ENCODE assay signal across 17 mouse cellular contexts in the genomic region with DNA sequence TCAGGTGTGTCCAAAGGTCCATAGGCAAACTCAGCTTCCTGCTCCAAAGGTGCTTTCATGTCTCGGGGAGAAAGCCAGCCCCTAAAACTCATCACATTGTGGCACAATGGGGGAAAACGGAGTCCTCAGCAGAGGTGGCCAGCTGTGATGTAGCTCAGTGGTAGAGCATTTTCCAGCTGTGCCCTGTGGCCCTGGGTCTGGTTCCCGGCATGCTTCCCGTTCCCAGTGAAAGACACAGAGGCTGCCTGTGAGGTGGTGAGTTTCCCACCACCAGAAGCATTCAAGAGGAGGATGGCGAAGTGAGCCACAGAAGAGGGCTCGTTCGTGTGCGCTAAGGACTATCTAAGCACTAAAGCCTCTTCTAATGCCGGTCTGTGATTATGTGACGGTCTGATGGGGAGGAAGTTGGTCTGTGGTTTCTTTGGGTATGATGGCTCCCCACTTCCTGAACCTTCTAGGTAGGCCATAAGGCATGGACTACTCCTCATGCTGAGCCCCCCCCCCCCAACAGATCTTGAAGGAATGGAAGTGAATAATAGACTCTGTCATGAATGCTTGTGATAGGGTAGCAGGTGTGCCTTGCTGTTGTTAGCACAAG. TPM values are rescaled to one million over a fixed set of nuclear protein-coding genes. Genes with fewer than 3 reads are reported as not detected.
DNase-seq lines count a peak whose midpoint lies in the region; ATAC-seq and TF ChIP-seq lines count a peak whose summit lies in the region.
"Had no signal": no experiment of that assay in that cellular context is flagged by ENCODE, and none has a peak within 500 bp of the region (broad histone marks: within the 10 kb centered on the region; RNA-seq: fewer than 3 reads in every experiment).

No protein-coding gene starts in this region.

- H3K4me2 ChIP-seq in lung, postnatal 0 days (replicated peaks; ENCODE audit: low read depth, low read length) = 0 out of 2 replicates have a peak overlapping the region, but pooled peaks have one; percentile 11

- 0 out of 4 replicates have a peak, but pooled peaks of 1 of the 2 experiments have one; percentile 32 for TF ChIP-seq POLR2A in MEL (IDR thresholded peaks at IDR 0.05; ENCODE audit: control insufficient read depth in 1 of 2, insufficient read depth in 1 of 2, low read depth in 1 of 2, low read length in 2 of 2, poor library complexity in 1 of 2)

- H3K9ac ChIP-seq in lung, postnatal 0 days (replicated peaks; ENCODE audit: low read depth) = no peak overlapping the region
- H3K9ac ChIP-seq in MEL (ENCODE audit: control insufficient read depth, low read depth, low read length, poor library complexity, severe bottlenecking) = peak overlapping the region; percentile 77

- H3K79me2 ChIP-seq in MEL (ENCODE audit: control insufficient read depth, insufficient read depth, low read length, poor library complexity) = peaks cover 23% of the 10 kb centered on the region

- no peaks in the 10 kb centered on the region for H3K9me3 ChIP-seq in lung, postnatal 0 days (ENCODE audit: low read length)
- H3K9me3 ChIP-seq in MEL (replicated peaks; ENCODE audit: insufficient read depth, low read length) = no peaks in the 10 kb centered on the region

- TF ChIP-seq CTCF in lung, postnatal 0 days (IDR thresholded peaks at IDR 0.05) = no peak
- TF ChIP-seq CTCF in MEL (IDR thresholded peaks at IDR 0.05 in 2 of 3, conservative IDR thresholded peaks at IDR 0.05 in 1 of 3; ENCODE audit: control insufficient read depth in 1 of 3, insufficient read depth in 1 of 3, low read depth in 2 of 3, low read length in 3 of 3, poor library complexity in 1 of 3, severe bottlenecking in 1 of 3) = no peak

- no peak for ATAC-seq in lung, postnatal 0 days
- ATAC-seq in neutrophil, adult 5-6 weeks (ENCODE audit: extremely low read depth, insufficient number of reproducible peaks, low FRiP score, poor library complexity, severe bottlenecking) = peak; percentile 48; the same call in 1 of the 2 replicates
- ATAC-seq: forebrain, embryonic 16.5 days had no signal

- no peak for DNase-seq in lung, postnatal 0 days (ENCODE audit: low spot score)
- DNase-seq in lung, adult 18-20 months = no peak
- peak; percentile 73 for DNase-seq in MEL (ENCODE audit: low read depth, low spot score)
- peak; percentile 79 for DNase-seq in induced T-regulatory cell, adult 2 months (ENCODE audit: low read depth)
- DNase-seq in testis, postnatal 10 days (ENCODE audit: low spot score) = no peak
- no peak for DNase-seq in adrenal gland, adult 8-10 months
- DNase-seq in left cerebral cortex, adult 18-20 months (ENCODE audit: low spot score in 2 of 2) = no peak
- DNase-seq: cerebellum, adult 11 months; heart, postnatal 36 days; kidney, adult 18-20 months; layer of hippocampus, adult 9-11 months; lung, postnatal 36 days; right cerebral cortex, postnatal 14 days had no signal

- H3K4me1 ChIP-seq in lung, postnatal 0 days (ENCODE audit: insufficient read depth, low read depth, low read length) = no peaks in the 10 kb centered on the region; the same call in 1 of the 2 replicates
- H3K4me1 ChIP-seq in MEL (ENCODE audit: control insufficient read depth in 1 of 2, insufficient read depth in 2 of 2, low read length in 2 of 2) = peaks cover 31 to 50% of the 10 kb centered on the region in 2 experiments

- H3K36me3 ChIP-seq in lung, postnatal 0 days (ENCODE audit: insufficient read depth, low read length) = no peaks in the 10 kb centered on the region
- peaks cover 0 to 43% of the 10 kb centered on the region in 2 experiments; a peak in 2 of 4 replicates for H3K36me3 ChIP-seq in MEL (ENCODE audit: control insufficient read depth in 1 of 2, insufficient read depth in 2 of 2, low read length in 2 of 2)

- H3K27me3 ChIP-seq in lung, postnatal 0 days (replicated peaks; ENCODE audit: insufficient read depth, low read length) = no peaks in the 10 kb centered on the region
- H3K27me3 ChIP-seq in MEL (ENCODE audit: control insufficient read depth in 1 of 2, insufficient read depth in 2 of 2, low read length in 2 of 2) = no peaks in the 10 kb centered on the region

- H3K4me3 ChIP-seq in lung, postnatal 0 days (ENCODE audit: low read depth, low read length) = no peak overlapping the region
- H3K4me3 ChIP-seq in MEL (ENCODE audit: control insufficient read depth in 1 of 2, insufficient read depth in 1 of 2, low read depth in 2 of 2, low read length in 2 of 2) = peak overlapping the region; percentile 46 to 66

- WGBS in lung, postnatal 0 days = 72% methylated on average over 10 of the region's 10 CpGs

- no peak for TF ChIP-seq RAD21 in MEL (IDR thresholded peaks at IDR 0.05; ENCODE audit: low read depth, low read length)

- H3K27ac ChIP-seq in lung, postnatal 0 days (ENCODE audit: low read length) = no peak overlapping the region
- peak overlapping the region; percentile 93 for H3K27ac ChIP-seq in MEL (ENCODE audit: control insufficient read depth, low read depth, low read length)

- no peak for TF ChIP-seq EP300 in lung, postnatal 0 days (IDR thresholded peaks at IDR 0.05)
- peak in 1 of 2 experiments; percentile 36; a peak in 1 of 4 replicates for TF ChIP-seq EP300 in MEL (IDR thresholded peaks at IDR 0.05; ENCODE audit: low read depth in 1 of 2, low read length in 2 of 2)

TF ChIP-seq in MEL, 35 proteins besides CTCF, POLR2A, EP300 and RAD21:
- TF ChIP-seq UBTF (IDR thresholded peaks at IDR 0.05; ENCODE audit: borderline replicate concordance, insufficient read depth, low read depth, low read length) = no peak
- TF ChIP-seq E2F4 (IDR thresholded peaks at IDR 0.05; ENCODE audit: borderline replicate concordance, low read depth, low read length) = 0 out of 2 replicates have a peak, but pooled peaks have one; percentile 52
- TF ChIP-seq MAZ (IDR thresholded peaks at IDR 0.05; ENCODE audit: low read depth, low read length) = peak; percentile 9; the same call in 1 of the 2 replicates
- peak; percentile 45 for TF ChIP-seq RCOR1 (IDR thresholded peaks at IDR 0.05; ENCODE audit: low read depth, low read length)
- TF ChIP-seq ETS1 (IDR thresholded peaks at IDR 0.05; ENCODE audit: low read depth, low read length) = peak; percentile 22; the same call in 1 of the 2 replicates
- 0 out of 2 replicates have a peak, but pooled peaks have one; percentile 32 for TF ChIP-seq ZMIZ1 (IDR thresholded peaks at IDR 0.05; ENCODE audit: low read depth, low read length)
- TF ChIP-seq NRF1 (IDR thresholded peaks at IDR 0.05; ENCODE audit: insufficient read depth, low read depth, low read length, poor library complexity, severe bottlenecking) = no peak
- TF ChIP-seq ZKSCAN1 (IDR thresholded peaks at IDR 0.05; ENCODE audit: low read depth, low read length) = no peak
- 0 out of 2 replicates have a peak, but pooled peaks have one; percentile 40 for TF ChIP-seq ELF1 (IDR thresholded peaks at IDR 0.05; ENCODE audit: low read depth, low read length)
- no peak for TF ChIP-seq BHLHE40 (IDR thresholded peaks at IDR 0.05; ENCODE audit: borderline replicate concordance, low read depth, low read length)

RNA-seq across cellular contexts. Expression of gene Capg, which starts 6.4 kb away (rescaled TPM):
- 136 and 148 TPM in 2 replicates for polyA plus RNA-seq in lung, postnatal 0 days (2015; fragmentation: Nextera tagmentation; extraction: Ambion mirVana)
- total RNA-seq in MEL (2012; rRNA removed) = 222 and 241 TPM in 2 replicates
- 100 to 1,000 TPM in 1 of 2 experiments, not detected in 1; 283 TPM for polyA plus RNA-seq in MEL (2012; ENCODE audit: insufficient read depth in 1 of 2, insufficient read length in 2 of 2, low read depth in 1 of 2, low replicate concordance in 2 of 2, missing spikeins in 1 of 2)
- total RNA-seq in neutrophil, adult 5-6 weeks (2017) = 145 and 178 TPM in 2 replicates
- total RNA-seq in adrenal gland, adult 8-10 months (2022) = 100 to 1,000 TPM in 1 of 4 experiments, 10 to 100 TPM in 3; 49.1 to 110 (median 82.0) TPM
- total RNA-seq in left cerebral cortex, adult 18-20 months (2021) = 1 to 10 TPM; 1.8 to 4.2 TPM

RNA-seq across cellular contexts. Expression of gene Sh2d6, which starts 29.1 kb away (rescaled TPM):
- polyA plus RNA-seq in lung, postnatal 0 days (2015; fragmentation: Nextera tagmentation; extraction: Ambion mirVana) = not detected in 2 replicates
- total RNA-seq in MEL (2012; rRNA removed) = not detected in 2 replicates
- polyA plus RNA-seq in MEL (2012; ENCODE audit: insufficient read depth in 1 of 2, insufficient read length in 2 of 2, low read depth in 1 of 2, low replicate concordance in 2 of 2, missing spikeins in 1 of 2) = under 1 TPM in 1 of 2 experiments, not detected in 1; 0.17 TPM
- total RNA-seq in neutrophil, adult 5-6 weeks (2017) = 1.3 TPM in 1 of 2 replicates, not detected in the other
- under 1 TPM; 0.43 to 0.52 (median 0.47) TPM for total RNA-seq in adrenal gland, adult 8-10 months (2022)
- total RNA-seq in left cerebral cortex, adult 18-20 months (2021) = under 1 TPM; 0.56 to 0.61 TPM
- total RNA-seq: ES-E14 had no signal
- polyA plus RNA-seq: neural tube, embryonic 11.5 days had no signal

RNA-seq across cellular contexts. Expression of gene Elmod3, which starts 47.6 kb away (rescaled TPM):
- 15.9 and 19.7 TPM in 2 replicates for polyA plus RNA-seq in lung, postnatal 0 days (2015; fragmentation: Nextera tagmentation; extraction: Ambion mirVana)
- 4.2 and 4.6 TPM in 2 replicates for total RNA-seq in MEL (2012; rRNA removed)
- 10 to 100 TPM in 1 of 2 experiments, not detected in 1; 14.1 TPM for polyA plus RNA-seq in MEL (2012; ENCODE audit: insufficient read depth in 1 of 2, insufficient read length in 2 of 2, low read depth in 1 of 2, low replicate concordance in 2 of 2, missing spikeins in 1 of 2)
- 8.7 and 10.5 TPM in 2 replicates for total RNA-seq in neutrophil, adult 5-6 weeks (2017)
- total RNA-seq in adrenal gland, adult 8-10 months (2022) = 10 to 100 TPM; 19.9 to 35.5 (median 25.5) TPM
- total RNA-seq in left cerebral cortex, adult 18-20 months (2021) = 10 to 100 TPM; 22.6 to 23.1 TPM

RNA-seq across cellular contexts. Expression of gene Retsat, which starts 47.7 kb away (rescaled TPM):
- polyA plus RNA-seq in lung, postnatal 0 days (2015; fragmentation: Nextera tagmentation; extraction: Ambion mirVana) = 38.9 and 42.7 TPM in 2 replicates
- 35.1 and 40.3 TPM in 2 replicates for total RNA-seq in MEL (2012; rRNA removed)
- polyA plus RNA-seq in MEL (2012; ENCODE audit: insufficient read depth in 1 of 2, insufficient read length in 2 of 2, low read depth in 1 of 2, low replicate concordance in 2 of 2, missing spikeins in 1 of 2) = 10 to 100 TPM in 1 of 2 experiments, not detected in 1; 61.5 TPM
- total RNA-seq in neutrophil, adult 5-6 weeks (2017) = 1.2 and 1.5 TPM in 2 replicates
- 100 to 1,000 TPM; 269 to 371 (median 318) TPM for total RNA-seq in adrenal gland, adult 8-10 months (2022)
- total RNA-seq in left cerebral cortex, adult 18-20 months (2021) = 10 to 100 TPM; 50.1 to 60.4 TPM

Comparison
In these comparisons a context has a peak if more than half of its experiments do, and no peak if none do; other contexts are left out.
1. DNase-seq: peak in MEL (single experiment) and induced T-regulatory cell, adult 2 months (single experiment); none in lung, postnatal 0 days (single experiment), lung, adult 18-20 months (0 of 2), testis, postnatal 10 days (single experiment), adrenal gland, adult 8-10 months (single experiment) and left cerebral cortex, adult 18-20 months (0 of 2).
2. RNA of gene Capg, which starts 6.4 kb away (total RNA-seq): 222 to 241 TPM in MEL, 145 to 178 TPM in neutrophil, adult 5-6 weeks and 49.1 to 110 TPM in adrenal gland, adult 8-10 months; 1.8 to 4.2 TPM in left cerebral cortex, adult 18-20 months; every median in the first group is over 4 times any median in the second.